Mouse (Mus musculus) cortical plate, adult 2 months (tissue): ENCODE results near the gene Cypt4. TPM values are rescaled to one million over a fixed set of nuclear protein-coding genes. Genes with fewer than 3 reads are reported as not detected.
"Not testable (repeated sequence)": the region's sequence is repeated elsewhere in the genome, so short reads cannot be mapped to it uniquely, and the experiment has no call there.

ENCODE experiments used
- H3K27ac ChIP-seq: fragments of 200-500 bp; 2 replicates; pipeline ENCODE4 v1.5.1; 2012; ENCODE audit warnings: low read length, control low read depth, inconsistent platforms; ENCODE audit not compliant: insufficient read depth
- H3K4me1 ChIP-seq: fragments of 200-500 bp; 2 replicates; pipeline ENCODE4 v1.6.1; 2011; ENCODE audit warnings: low read length; ENCODE audit not compliant: control insufficient read depth, insufficient read depth
- H3K4me3 ChIP-seq: fragments of 200-500 bp; 2 replicates; pipeline ENCODE4 v1.5.1; 2011; ENCODE audit warnings: mild to moderate bottlenecking, low read length, control low read depth; ENCODE audit not compliant: insufficient read depth
- CTCF ChIP-seq: fragments of 200-500 bp; IDR thresholded peaks from 2 replicates; pipeline ENCODE4 v1.5.1; 2011; ENCODE audit warnings: mild to moderate bottlenecking, control low read depth, low read length; ENCODE audit not compliant: insufficient read depth; ENCODE audit errors: extremely low read depth
- POLR2A ChIP-seq: fragments of 200-500 bp; IDR thresholded peaks from 2 replicates; pipeline ENCODE4 v1.6.1; 2011; ENCODE audit warnings: mild to moderate bottlenecking, low read length, control low read depth; ENCODE audit not compliant: insufficient read depth; ENCODE audit errors: extremely low read depth
- polyA plus RNA-seq: library from polyadenylated mRNA; depleted of rRNA; stranded (reverse); fragments of >200 nt; gene quantifications from 2 replicates; pipeline ENCODE4 v1.2.3, GENCODE M21; 2012; rRNA removed

The Cypt4 gene
- not detected in 2 replicates for polyA plus RNA-seq

DNA sequence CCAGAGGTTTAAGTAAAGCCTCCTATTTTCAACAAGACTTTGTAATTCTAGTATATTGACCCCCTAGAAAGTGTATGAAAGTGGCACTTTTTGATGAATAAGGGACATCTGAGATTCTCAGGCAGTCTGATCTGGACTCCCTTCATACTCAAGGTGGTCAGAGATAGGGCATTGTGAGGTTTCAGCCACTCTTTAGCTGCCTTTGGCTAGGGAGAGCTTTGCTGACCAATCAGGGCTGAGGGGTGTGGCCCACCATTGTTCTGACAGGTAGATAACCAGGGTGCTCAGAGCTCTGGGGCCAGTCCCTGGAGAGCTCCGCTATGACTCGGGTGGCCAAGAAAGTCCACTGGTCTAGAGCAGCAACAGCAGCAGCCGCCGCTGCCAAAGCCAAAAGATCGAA is at the start of gene Cypt4:
Cypt4 (plus strand) TSS at position 301 of the 400 bp plus-strand sequence.
- H3K4me3 ChIP-seq: no peak within 1 kb of the TSS
- H3K27ac ChIP-seq: no peak within 1 kb of the TSS
- TF ChIP-seq CTCF (no peak), POLR2A (no peak)
- no peaks in the 10 kb centered on the region for H3K4me1 ChIP-seq

GRCm38 (mm10) chr9:24637341-24637740 is 12.3 kb downstream of the Cypt4 start:
- H3K4me3 ChIP-seq, H3K4me1 ChIP-seq, H3K27ac ChIP-seq: not testable (repeated sequence)

Other genes starting within 250 kb of the Cypt4 start
- 80.4 and 81.5 TPM in 2 replicates for gene Dpy19l1, start 122.1 kb upstream of the Cypt4 start, polyA plus RNA-seq
- 0.06 and 0.13 TPM in 2 replicates for gene Dpy19l2, start 71.1 kb downstream of the Cypt4 start, polyA plus RNA-seq
- not detected in 2 replicates for gene Tbx20, start 149.1 kb downstream of the Cypt4 start, polyA plus RNA-seq